Mouse (Mus musculus) kidney, embryonic 15.5 days (tissue): ENCODE data around the gene Dlg3. TPM values are rescaled to one million over a fixed set of nuclear protein-coding genes. Genes with fewer than 3 reads are reported as not detected.

Experiments used
- ATAC-seq: fragments of 200-750 bp; cut with Nextera tagmentation; replicated peaks from 2 replicates; pipeline ENCODE4 v1.8.0; 2017; ENCODE audit warnings: moderate TSS enrichment; ENCODE audit not compliant: low FRiP score
- H3K27ac ChIP-seq: fragments of 300-500 bp; sonication (generic); 2 replicates; pipeline ENCODE4 v1.5.1; 2015; ENCODE audit warnings: mild to moderate bottlenecking, inconsistent platforms
- H3K27me3 ChIP-seq: fragments of 300-500 bp; sonication (generic); 2 replicates; pipeline ENCODE4 v1.6.1; 2015; ENCODE audit warnings: inconsistent platforms
- H3K36me3 ChIP-seq: fragments of 300-500 bp; sonication (generic); 2 replicates; pipeline ENCODE4 v1.6.1; 2015; ENCODE audit warnings: inconsistent platforms
- H3K4me1 ChIP-seq: fragments of 300-500 bp; sonication (generic); 2 replicates; pipeline ENCODE4 v1.6.1; 2015; ENCODE audit warnings: inconsistent platforms
- H3K4me2 ChIP-seq: fragments of 300-500 bp; sonication (generic); 2 replicates; pipeline ENCODE4 v1.6.1; 2015; ENCODE audit warnings: moderate library complexity, mild to moderate bottlenecking, inconsistent platforms
- H3K4me3 ChIP-seq: fragments of 300-500 bp; sonication (generic); replicated peaks from 2 replicates; pipeline ENCODE4 v1.5.1; 2015; ENCODE audit warnings: mild to moderate bottlenecking, inconsistent platforms
- H3K9ac ChIP-seq: fragments of 300-500 bp; sonication (generic); 2 replicates; pipeline ENCODE4 v1.6.1; 2015; ENCODE audit warnings: mild to moderate bottlenecking, inconsistent platforms
- H3K9me3 ChIP-seq: fragments of 300-500 bp; sonication (generic); replicated peaks from 2 replicates; pipeline ENCODE4 v1.6.1; 2016; ENCODE audit warnings: inconsistent platforms
- WGBS: fragments of 180-500 bp; shearing (Covaris S2); methylation state at CpG from one replicate; pipeline ENCODE4 v1.1.7; 2015; ENCODE audit warnings: mixed read lengths; 5-methylcytosine and 5-hydroxymethylcytosine counted together
- polyA plus RNA-seq: library from polyadenylated mRNA; unstranded; fragments of >200 nt; fragmentation: Nextera tagmentation; extraction: Ambion mirVana; gene quantifications from 2 replicates; pipeline ENCODE4 v1.2.1, GENCODE M21; 2015

The Dlg3 gene
- polyA plus RNA-seq, 1 experiment from 2014 or later = 5.0 TPM

DNA sequence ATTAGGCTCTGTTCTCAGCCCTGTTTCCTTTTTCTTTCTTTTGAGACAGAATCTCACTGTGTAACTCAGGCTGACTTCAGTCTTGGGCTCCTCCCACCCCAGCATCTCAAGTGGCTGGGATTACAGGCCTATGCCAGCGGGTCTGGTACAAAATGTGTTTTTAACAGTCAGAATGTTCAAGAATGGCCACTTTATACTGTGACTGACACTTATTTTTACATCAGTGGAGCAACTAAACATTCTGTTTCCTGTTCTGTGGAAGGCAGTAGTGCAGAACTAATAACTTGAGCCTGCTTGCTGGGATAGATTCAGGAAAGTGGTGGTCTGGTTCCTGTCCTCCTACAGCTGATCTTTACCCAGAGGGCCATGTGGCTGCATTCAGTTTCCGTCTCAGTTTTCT lies 33.1 kb downstream of the Dlg3 start:
- 18% methylated on average over 2 of the region's 2 CpGs for WGBS
- ATAC-seq = 0 out of 2 replicates have a peak, but pooled peaks have one; percentile 40
- Histone ChIP-seq H3K4me1 (0 out of 2 replicates have a peak, but pooled peaks cover 5% of the 10 kb centered on the region), H3K4me3 (no peak overlapping the region), H3K36me3 (0 out of 2 replicates have a peak, but pooled peaks cover 3% of the 10 kb centered on the region), H3K4me2 (no peak overlapping the region), H3K9ac (no peak overlapping the region), H3K27me3 (peaks cover 36% of the 10 kb centered on the region), H3K27ac (peak overlapping the region; percentile 68), H3K9me3 (no peaks in the 10 kb centered on the region)

DNA sequence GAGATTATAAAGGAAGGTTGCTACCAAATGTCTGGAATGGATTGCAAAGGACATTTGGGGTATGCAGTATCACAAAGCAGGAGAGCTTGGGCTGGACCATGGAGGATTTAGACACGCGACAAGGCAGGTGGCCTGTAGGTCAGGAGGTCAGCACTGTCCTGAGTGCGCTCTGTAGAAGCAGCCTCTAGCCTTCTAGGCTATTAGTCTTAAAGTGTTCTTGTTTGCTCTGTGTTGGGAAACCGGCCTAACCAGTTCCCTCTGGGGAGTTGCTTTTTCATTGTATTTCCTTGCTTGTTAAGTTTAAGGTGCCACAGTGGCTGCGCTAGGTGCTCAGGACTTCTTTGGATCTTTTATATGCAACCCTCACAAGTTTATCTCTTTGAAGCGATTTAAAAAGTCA lies 34.5 kb downstream of the Dlg3 start:
- H3K27ac ChIP-seq = 0 out of 2 replicates have a peak overlapping the region, but pooled peaks have one; percentile 22
- peaks cover 9% of the 10 kb centered on the region for H3K36me3 ChIP-seq
- ATAC-seq = peak; percentile 60; the same call in 1 of the 2 replicates
- H3K9me3 ChIP-seq = no peaks in the 10 kb centered on the region
- no peak overlapping the region for H3K4me2 ChIP-seq
- WGBS = 72% methylated on average over 6 of the region's 6 CpGs
- H3K9ac ChIP-seq = no peak overlapping the region
- H3K27me3 ChIP-seq = peaks cover 29% of the 10 kb centered on the region
- no peak overlapping the region for H3K4me3 ChIP-seq
- H3K4me1 ChIP-seq = 0 out of 2 replicates have a peak, but pooled peaks cover 4% of the 10 kb centered on the region

DNA sequence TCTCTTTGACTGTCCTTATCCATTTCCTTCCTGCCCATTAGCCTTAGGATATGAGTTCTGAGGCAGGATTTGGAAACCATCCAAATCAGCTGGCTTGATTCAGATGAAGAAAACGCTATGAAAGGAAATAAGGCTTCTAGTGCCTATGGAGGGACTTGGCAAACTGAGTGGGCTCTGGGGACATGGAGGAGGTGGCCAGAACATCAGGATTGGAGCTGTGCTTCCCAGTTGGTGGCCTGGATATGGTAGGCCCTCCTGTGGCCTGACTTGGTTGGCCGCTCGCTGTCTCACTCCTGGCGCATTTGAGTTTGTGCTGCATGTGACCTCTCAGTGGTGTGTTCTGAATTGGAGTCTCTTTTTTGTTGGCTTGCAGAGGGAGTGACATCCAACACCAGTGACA lies 43.6 kb downstream of the Dlg3 start:
- no peak for ATAC-seq
- H3K4me3 ChIP-seq = no peak overlapping the region
- H3K9ac ChIP-seq = no peak overlapping the region
- WGBS = 82% methylated on average over 4 of the region's 4 CpGs
- peaks cover 16% of the 10 kb centered on the region; the same call in 1 of the 2 replicates for H3K27me3 ChIP-seq
- H3K9me3 ChIP-seq = no peaks in the 10 kb centered on the region
- no peaks in the 10 kb centered on the region for H3K4me1 ChIP-seq
- H3K4me2 ChIP-seq = no peak overlapping the region
- peaks cover 80% of the 10 kb centered on the region for H3K36me3 ChIP-seq
- H3K27ac ChIP-seq = no peak overlapping the region

DNA sequence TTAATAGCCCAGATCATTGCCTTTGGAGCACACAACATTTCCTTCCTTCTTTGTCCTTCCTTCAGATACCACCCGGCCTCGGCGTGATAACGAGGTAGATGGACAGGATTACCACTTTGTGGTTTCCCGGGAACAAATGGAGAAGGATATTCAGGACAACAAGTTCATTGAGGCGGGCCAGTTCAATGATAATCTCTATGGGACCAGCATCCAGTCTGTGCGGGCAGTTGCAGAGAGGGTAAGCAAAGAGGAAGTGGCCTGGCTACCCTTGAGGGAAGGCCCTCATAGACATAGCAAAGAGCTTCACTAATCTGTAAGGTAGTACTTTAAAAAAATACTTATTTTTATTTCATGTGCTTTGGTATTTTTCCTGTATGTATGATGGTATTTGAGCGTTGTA lies 46.6 kb downstream of the Dlg3 start:
- H3K27me3 ChIP-seq = peaks cover 19% of the 10 kb centered on the region
- H3K9ac ChIP-seq = no peak overlapping the region
- no peak overlapping the region for H3K4me3 ChIP-seq
- H3K4me1 ChIP-seq = no peaks in the 10 kb centered on the region
- H3K9me3 ChIP-seq = no peaks in the 10 kb centered on the region
- no peak for ATAC-seq
- H3K36me3 ChIP-seq = peaks cover 56% of the 10 kb centered on the region
- no peak overlapping the region for H3K4me2 ChIP-seq
- whole genome bisulfite sequencing = 92% methylated on average over 8 of the region's 8 CpGs
- H3K27ac ChIP-seq = no peak overlapping the region

DNA sequence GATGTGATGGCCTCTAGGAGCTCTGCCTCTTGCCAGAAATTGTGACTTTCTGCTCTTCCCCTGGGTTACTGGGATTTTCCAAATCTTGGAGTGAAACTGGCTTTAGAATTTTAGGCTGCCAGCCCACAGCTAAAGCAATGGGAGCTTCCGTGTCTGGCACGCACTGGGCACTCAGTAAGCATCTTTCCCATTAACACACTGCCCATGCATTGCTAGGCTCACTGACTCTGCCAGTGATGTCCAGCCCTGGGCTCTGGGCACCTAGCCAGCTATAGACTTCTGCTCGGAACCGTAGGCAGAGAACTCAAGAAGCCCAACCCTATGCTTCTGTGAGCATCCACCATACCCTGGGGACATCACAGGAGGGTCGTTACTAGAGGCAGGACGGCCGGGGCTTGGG lies 48.2 kb downstream of the Dlg3 start:
- Histone ChIP-seq H3K9ac (no peak overlapping the region), H3K4me1 (no peaks in the 10 kb centered on the region), H3K36me3 (peaks cover 50% of the 10 kb centered on the region), H3K27ac (no peak overlapping the region), H3K9me3 (no peaks in the 10 kb centered on the region), H3K4me3 (no peak overlapping the region), H3K4me2 (no peak overlapping the region), H3K27me3 (peaks cover 20% of the 10 kb centered on the region)
- ATAC-seq = no peak
- WGBS = 74% methylated on average over 7 of the region's 7 CpGs

DNA sequence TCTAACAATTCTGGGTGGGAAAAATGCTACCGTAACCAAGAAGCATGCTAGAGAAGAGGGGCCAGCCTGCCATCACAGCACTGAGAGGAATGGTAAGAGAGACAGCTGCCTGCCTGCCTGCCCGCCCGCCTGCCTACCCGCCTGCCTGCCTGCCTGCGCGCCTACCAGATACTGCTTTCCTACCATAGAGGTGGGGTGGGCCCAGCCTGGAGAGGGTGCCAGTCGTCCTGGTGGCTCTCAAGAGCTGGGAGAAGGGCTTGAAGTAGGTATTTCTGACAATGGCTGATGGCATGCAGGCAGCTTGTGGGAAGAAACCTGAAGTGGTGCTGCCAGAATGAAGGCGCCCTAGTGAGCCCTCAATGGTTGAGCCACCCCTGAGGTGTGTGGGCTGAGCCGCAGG lies 51.2 kb downstream of the Dlg3 start:
- peaks cover 12% of the 10 kb centered on the region for H3K27me3 ChIP-seq
- H3K27ac ChIP-seq = no peak overlapping the region
- no peak for ATAC-seq
- H3K9me3 ChIP-seq = no peaks in the 10 kb centered on the region
- H3K4me2 ChIP-seq = no peak overlapping the region
- no peak overlapping the region for H3K9ac ChIP-seq
- H3K36me3 ChIP-seq = peaks cover 24% of the 10 kb centered on the region
- H3K4me1 ChIP-seq = no peaks in the 10 kb centered on the region
- WGBS = 88% methylated on average over 9 of the region's 9 CpGs
- H3K4me3 ChIP-seq = no peak overlapping the region

DNA sequence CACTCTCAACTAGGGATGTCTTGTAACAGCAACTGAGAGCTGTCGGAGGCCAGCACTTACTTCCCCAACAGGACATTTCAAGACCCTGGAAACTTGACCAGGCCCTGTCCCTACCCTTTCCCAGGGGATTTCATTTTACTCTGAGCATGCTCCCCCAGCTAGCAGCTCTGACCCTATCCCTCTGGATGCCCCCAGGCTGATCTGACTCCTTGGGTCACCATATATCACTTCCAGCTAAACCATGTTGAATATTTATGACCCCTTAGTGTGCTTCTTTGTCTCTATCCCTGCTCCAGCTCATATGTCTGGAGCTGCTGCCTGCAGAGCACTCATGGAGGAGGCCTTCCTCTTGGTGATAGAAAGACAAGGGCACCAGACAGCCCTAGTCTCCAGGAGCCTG lies 53.6 kb downstream of the Dlg3 start:
- H3K4me2 ChIP-seq = no peak overlapping the region
- 37% methylated on average over 1 of the region's 1 CpGs for WGBS
- H3K4me3 ChIP-seq = no peak overlapping the region
- H3K9me3 ChIP-seq = no peaks in the 10 kb centered on the region
- H3K9ac ChIP-seq = no peak overlapping the region
- ATAC-seq = no peak
- no peaks in the 10 kb centered on the region for H3K4me1 ChIP-seq
- peaks cover 11% of the 10 kb centered on the region for H3K27me3 ChIP-seq
- 0 out of 2 replicates have a peak, but pooled peaks cover 3% of the 10 kb centered on the region for H3K36me3 ChIP-seq
- no peak overlapping the region for H3K27ac ChIP-seq

DNA sequence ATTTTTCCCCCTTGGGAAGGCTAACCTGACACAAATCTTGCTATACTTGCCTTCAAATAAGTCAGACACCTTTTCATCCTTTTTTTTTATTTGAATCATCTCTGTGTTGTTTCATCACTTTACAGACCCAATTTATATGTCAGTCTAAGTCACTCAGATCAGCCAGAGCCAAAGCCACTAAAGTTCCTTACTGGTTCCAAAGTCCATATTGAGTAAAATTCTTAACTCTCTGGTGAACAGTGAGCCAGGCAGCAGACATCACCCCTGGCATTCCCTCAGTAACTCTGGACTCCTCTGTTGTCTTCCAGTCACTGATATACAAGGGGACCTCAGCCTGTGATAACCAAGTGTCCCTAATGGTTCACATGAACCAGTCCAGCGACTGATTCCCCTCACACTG lies 58.0 kb downstream of the Dlg3 start:
- WGBS = 83% methylated on average over 1 of the region's 1 CpGs
- no peaks in the 10 kb centered on the region for H3K4me1 ChIP-seq
- no peak overlapping the region for H3K4me3 ChIP-seq
- no peak overlapping the region for H3K4me2 ChIP-seq
- no peak for ATAC-seq
- no peak overlapping the region for H3K27ac ChIP-seq
- H3K9me3 ChIP-seq = no peaks in the 10 kb centered on the region
- H3K9ac ChIP-seq = no peak overlapping the region
- peaks cover 9% of the 10 kb centered on the region; the same call in 1 of the 2 replicates for H3K27me3 ChIP-seq
- no peaks in the 10 kb centered on the region for H3K36me3 ChIP-seq

DNA sequence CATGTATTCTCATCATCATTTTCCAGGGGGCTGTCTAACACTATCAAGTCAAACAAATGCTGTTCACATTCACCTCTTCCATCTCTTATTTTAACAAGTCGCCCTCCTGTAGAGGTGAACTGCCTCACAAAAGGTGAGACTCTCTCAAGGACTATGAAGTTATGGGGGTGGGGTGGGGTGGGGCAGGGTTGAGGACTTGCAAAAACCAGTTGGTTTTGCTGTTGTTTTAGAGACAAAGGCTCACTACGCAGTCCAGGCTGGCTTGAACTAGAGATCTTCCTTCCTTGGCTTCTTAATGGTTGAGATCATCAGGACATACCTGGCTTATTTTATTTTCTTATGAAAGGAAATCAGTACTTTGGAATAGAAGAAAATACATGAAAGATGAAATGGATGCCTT lies 65.3 kb downstream of the Dlg3 start:
- Histone ChIP-seq H3K27me3 (peaks cover 11% of the 10 kb centered on the region), H3K9me3 (no peaks in the 10 kb centered on the region), H3K27ac (no peak overlapping the region), H3K4me1 (no peaks in the 10 kb centered on the region), H3K4me3 (no peak overlapping the region), H3K9ac (no peak overlapping the region), H3K36me3 (no peaks in the 10 kb centered on the region), H3K4me2 (no peak overlapping the region)
- WGBS = 83% methylated on average over 2 of the region's 2 CpGs
- ATAC-seq = no peak

DNA sequence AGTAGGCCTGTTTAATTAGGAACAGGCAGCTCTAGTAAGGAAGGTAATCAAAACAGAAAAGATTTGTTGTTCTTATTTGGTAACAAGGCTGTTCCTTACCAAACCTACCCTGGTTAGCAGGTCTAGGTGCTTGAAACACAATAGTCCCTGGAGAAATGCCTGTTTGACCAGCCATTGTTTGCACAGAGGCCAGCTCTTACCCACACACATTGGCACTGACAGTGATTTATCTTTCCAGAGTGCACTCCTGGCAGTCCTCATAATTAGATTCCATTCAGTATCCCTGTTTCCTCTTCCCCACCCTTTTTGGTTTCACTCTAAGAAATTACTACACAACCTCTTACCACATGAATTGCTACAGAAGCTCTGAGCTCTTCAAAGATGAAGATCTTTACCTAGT lies 71.7 kb downstream of the Dlg3 start:
- peaks cover 20% of the 10 kb centered on the region for H3K27me3 ChIP-seq
- no peaks in the 10 kb centered on the region for H3K9me3 ChIP-seq
- H3K36me3 ChIP-seq = no peaks in the 10 kb centered on the region
- H3K27ac ChIP-seq = no peak overlapping the region
- H3K4me3 ChIP-seq = no peak overlapping the region
- ATAC-seq = no peak
- no peak overlapping the region for H3K9ac ChIP-seq
- no peak overlapping the region for H3K4me2 ChIP-seq
- H3K4me1 ChIP-seq = no peaks in the 10 kb centered on the region

Other genes starting within 250 kb of the Dlg3 start
- gene Dgat2l6, start 242.9 kb upstream of the Dlg3 start, polyA plus RNA-seq = not detected in 2 replicates
- not detected in 2 replicates for gene Awat1, start 195.5 kb upstream of the Dlg3 start, polyA plus RNA-seq
- gene P2ry4, start 172.9 kb upstream of the Dlg3 start, polyA plus RNA-seq = not detected in 2 replicates
- not detected in 2 replicates for gene Arr3, start 162.2 kb upstream of the Dlg3 start, polyA plus RNA-seq
- gene Kif4, start 142.0 kb upstream of the Dlg3 start, polyA plus RNA-seq = 30.3 and 31.2 TPM in 2 replicates
- gene Pdzd11, start 141.2 kb upstream of the Dlg3 start, polyA plus RNA-seq = 101 TPM in 2 replicates
- 2.1 and 3.3 TPM in 2 replicates for gene Gdpd2, start 37.8 kb upstream of the Dlg3 start, polyA plus RNA-seq